Mouse (Mus musculus): ENCODE measurements around the gene Osbpl10.
A peak's percentile ranks its signal among the peaks of the same experiment; 100 is the strongest.

Gene Osbpl10

GRCm38 (mm10) chr9:115097340-115097739, 119.0 kb downstream of the Osbpl10 start:
- DNase-seq = no peak

GRCm38 (mm10) chr9:115100181-115100915, 122.0 kb downstream of the Osbpl10 start:
- no peak for DNase-seq

DNA sequence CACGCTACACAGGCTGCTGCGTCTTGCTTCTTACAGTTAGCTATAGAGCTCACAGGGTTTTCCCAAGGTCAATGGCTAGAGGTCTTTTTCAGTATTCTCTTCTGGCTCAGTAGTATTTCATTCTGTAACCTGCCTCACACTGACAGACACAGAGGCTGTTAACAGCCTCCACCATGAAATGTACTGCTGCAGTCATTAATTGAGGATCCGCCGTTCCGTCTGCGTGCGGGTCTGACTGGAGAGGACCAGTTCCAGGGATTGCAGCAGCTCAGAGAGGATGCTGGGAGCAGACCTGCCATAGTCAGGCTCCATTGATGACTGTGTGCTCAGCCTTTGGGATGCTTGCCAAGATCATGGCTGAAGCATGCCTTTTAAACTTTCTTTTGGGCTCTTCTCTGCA, 129.1 kb downstream of the Osbpl10 start:
- no peak for DNase-seq

- DNase-seq = no peak
Measured at GRCm38 (mm10) chr9:115110655-115111054, 132.3 kb downstream of the Osbpl10 start.

DNA sequence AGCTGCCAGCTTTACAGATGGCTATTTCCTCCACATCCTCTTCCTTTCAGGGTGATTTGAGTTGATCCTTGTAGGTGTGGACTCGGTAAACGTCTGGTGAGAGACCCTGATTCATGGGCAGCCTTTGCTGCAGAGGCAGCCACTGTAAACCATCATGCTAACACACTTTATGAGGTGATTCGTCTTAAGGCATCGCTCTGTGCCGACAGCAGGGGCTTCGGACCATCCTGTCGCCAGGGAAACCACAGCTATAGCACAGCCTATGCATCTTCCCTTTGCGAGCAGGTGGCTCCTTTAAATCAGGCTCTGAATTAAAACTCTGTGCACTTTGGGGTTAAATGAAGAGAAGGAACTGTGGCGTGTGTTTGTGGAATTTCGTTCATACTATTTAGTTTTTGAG, 138.9 kb downstream of the Osbpl10 start:
- no peak for DNase-seq

GRCm38 (mm10) chr9:115120276-115120675, 141.9 kb downstream of the Osbpl10 start:
- no peak for DNase-seq

DNA sequence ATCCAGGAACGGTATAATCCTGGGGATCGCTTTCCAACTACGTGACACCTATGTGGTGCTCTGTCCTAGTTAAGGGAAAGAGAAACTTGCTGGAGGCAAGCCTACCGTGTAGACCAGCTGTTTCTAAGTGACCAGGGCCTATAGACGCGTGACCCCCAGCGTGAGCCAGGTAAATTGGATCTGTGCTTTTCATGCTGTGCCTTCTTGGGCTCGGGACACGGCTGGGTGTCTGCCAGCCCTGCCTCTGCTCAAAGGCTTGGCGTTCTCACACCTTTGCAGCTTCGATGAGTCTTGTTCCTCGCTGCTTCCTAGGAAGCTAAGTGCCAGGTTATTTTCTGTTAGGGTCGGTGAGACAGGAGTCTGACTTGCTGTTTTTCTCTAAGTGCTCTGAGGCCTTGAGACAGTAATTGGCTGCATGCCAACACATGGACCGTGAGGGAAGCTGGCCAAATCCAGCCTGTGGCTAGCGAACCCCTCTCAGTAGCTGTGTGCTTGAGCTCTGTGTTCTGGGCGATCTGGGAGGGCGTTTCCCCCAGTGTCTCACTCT, 142.4 kb downstream of the Osbpl10 start:
- DNase-seq = peak; percentile 7

DNA sequence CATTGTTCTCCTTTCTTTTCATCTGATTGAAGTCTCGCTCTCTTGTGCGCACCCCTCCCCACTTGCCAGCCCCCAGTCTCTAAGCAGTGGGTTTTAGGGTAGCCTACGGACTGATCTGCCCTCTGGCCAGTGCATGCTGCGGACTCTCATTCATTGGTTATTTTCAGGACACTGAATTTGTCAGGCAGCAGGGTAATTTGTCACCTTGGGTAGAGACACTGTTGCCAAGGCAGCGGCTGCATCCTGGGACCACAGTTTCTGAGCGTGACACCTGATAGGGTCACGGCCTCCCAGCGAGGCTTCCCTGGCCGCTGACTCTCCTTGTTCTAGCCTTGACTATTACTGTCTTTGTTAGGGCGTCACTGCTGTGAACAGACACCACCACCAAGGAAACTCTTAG, 149.0 kb downstream of the Osbpl10 start:
- no peak for DNase-seq

GRCm38 (mm10) chr9:115133926-115134325, 155.6 kb downstream of the Osbpl10 start:
- no peak for DNase-seq

DNA sequence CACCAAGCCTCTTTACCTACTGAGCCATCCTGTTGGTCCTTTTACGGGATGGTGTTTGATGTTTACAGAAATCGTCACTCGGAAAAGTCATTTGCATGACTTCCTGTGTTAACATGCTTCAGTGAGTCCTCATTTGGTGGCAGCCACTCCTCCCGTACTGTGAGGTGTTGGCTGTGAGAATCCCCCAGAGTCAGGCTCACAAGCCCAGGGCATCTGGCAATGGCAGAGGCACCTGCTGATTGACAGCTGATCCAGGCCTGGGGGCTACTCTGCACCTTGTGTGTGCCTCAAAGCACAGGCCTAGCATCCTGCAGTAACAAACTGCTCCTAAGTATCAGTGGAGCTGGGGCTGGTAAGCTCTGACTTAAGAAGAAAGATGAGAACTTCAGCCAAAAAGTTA, 156.4 kb downstream of the Osbpl10 start:
- no peak for DNase-seq

DNA sequence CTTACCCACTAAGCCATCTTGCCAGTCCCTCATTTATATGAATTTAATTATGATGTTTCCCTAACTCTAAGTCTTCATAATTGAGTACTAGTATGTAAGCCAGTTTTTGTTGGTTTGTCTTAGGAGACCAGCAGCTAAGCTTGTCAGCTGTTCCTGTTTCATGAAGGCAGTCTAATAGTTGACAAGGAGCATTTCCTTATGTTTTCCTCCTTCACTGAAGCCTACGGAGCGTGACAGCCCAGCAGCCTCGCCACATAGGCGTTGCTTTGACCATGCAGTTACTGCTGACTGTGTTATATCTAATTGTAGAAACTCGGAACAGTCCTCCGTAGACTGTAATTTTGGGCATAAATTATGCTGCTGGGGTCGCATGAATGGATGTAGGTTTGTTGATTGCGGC, 157.0 kb downstream of the Osbpl10 start:
- DNase-seq = no peak

GRCm38 (mm10) chr9:115137858-115138257, 159.5 kb downstream of the Osbpl10 start:
- no peak for DNase-seq

- no peak for DNase-seq
Measured at GRCm38 (mm10) chr9:115139597-115140332, 161.4 kb downstream of the Osbpl10 start.

GRCm38 (mm10) chr9:115147141-115147540, 168.8 kb downstream of the Osbpl10 start:
- no peak for DNase-seq

DNA sequence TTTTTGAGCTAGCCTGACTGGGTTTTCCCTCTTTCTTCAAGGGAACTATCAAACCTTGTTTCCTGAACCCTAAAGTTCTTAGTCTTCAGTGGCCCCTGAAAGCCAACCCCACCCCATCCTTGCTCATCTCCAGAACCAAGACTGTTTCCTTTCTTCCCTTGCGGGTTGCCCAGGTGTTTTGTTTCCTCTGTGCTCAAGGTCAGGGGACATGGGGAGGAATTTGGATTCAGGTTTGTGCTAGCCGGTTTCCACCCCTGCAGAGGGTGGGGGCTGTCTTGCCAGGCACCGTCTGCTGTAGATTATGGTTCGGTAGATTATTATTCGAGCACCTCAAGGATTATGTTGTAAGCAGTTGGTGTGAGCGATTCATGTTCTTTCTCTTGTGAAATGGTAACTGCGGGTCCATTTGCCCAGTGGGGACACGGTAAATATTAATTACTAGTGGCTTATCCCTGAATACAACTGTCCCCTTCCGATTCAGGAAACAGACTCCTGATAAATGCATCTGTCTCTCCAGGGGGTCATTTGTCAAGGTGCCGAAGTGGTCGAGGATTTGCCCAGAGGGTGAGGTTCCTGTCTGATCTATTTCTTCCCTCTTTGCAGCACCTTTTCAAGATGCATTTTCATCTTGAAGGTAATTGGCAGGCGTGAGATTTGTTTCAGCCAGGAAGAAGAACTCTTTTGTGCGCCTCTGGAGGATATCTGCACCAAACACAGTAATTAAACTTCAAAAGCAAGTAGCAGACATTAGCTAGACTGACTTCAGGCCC, 169.4 kb downstream of the Osbpl10 start:
- DNase-seq = no peak

DNA sequence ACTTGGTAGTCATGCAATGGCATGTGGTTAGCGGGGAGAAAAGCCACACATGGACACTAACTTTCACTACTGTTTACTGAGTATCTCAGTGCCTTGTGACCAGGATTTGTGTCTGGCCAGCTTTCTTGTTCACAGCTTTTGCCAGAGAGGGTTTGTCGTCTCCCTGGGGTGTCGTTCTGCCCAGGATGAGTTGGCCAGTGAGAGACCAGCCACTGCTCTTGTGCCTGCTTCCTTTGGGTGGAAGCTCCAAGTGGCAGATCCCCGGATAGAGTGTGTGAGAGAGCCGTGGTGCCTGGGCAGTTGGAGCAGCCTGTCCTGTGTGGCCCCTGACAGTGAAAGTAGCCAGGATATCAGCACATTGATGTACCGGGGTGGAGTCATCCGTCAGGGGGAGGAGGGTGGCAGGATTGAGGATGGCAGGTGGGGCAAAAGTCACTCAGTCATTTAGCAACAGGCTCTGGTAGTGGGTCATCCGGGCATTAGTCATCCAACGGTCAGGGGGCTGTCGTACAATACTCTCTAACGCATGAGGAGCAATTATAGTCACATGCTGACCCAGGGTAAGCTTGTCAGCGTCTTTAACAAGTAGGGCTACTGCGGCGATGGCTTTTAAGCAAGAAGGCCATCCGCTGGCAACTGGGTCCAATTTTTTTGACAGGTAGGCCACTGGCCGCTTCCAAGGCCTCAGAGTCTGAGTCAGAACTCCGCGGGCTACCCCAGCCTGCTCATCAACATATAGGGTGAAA, 170.8 kb downstream of the Osbpl10 start:
- DNase-seq = no peak

- DNase-seq = no peak
Measured at GRCm38 (mm10) chr9:115161591-115161990, 183.2 kb downstream of the Osbpl10 start.

GRCm38 (mm10) chr9:115163031-115163430, 184.7 kb downstream of the Osbpl10 start:
- DNase-seq = no peak

DNA sequence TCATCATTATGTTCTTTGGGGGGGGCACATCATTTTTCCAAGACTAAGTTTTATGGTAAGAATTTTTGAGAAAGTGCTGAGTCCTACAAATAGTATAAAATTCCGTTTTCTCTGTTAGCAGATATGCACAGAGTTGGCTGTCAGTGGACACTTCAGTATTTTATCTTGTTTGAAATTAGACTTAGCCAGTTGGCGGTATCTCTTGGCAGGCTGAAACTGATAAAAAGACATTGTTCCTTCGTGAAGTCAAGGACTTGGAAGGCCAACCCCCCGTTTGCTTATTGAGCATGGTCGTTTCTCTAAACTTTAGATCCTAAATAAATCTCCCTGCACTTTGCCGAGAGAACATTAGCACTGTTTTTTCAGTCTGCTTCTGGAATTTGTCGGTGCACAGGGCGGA, 185.3 kb downstream of the Osbpl10 start:
- DNase-seq = no peak

DNA sequence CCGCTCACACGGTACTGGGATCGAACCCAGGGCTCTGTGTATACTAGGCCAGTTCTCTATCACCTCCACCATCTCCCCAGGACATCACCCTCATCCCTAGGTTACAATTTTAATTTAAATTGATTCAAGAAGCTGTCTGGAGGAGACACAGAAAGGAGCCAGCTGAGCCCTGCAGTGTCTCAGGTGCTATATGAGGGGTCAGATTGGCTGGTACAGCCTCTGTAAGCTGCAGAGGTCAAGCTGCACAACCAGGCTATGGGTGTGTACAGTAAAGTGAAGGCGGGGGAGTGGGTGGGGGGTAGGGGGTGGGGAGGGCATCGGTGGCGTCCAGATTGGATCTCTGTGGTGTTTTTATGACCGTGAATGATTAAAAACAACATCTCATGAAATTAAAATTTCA, 186.0 kb downstream of the Osbpl10 start:
- no peak for DNase-seq

DNA sequence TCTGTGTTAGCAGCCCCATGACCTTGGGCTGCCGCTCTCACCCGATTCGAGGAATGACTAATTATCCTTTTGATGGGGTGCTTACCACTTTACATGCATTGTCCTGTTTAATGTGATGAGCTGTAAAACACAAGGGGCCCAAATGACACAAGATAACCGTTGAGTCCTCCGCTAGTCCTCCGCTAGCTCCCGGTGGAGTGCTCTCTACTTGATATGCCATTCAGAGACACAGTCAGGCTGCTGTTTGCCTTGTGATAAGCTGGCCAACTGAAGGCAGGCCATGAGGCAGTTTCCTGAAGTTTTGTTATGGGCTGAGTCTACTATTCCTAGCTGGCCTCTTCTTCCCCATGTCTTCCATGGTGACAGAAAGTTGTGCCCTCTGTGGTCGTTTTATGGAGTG, 187.6 kb downstream of the Osbpl10 start:
- no peak for DNase-seq

DNA sequence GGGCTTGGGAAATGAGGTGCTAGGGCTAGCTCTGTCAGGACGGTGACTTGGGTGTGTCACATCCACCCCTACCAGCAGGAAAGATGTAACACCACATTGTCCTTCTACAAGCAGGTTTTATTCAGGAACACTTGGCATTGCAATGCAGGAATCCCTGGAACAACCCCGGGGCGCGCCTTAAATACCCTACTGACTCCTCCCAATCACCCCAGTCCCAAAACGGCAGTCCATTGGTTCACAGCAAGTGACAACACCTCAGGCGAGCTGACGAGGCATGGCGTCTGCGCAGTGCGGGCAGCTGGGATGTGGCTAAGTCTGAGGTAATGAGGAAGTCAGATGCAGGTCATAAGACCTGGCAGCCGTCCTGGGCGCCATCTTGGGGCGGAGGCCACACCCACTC, 191.2 kb downstream of the Osbpl10 start:
- DNase-seq = no peak

DNA sequence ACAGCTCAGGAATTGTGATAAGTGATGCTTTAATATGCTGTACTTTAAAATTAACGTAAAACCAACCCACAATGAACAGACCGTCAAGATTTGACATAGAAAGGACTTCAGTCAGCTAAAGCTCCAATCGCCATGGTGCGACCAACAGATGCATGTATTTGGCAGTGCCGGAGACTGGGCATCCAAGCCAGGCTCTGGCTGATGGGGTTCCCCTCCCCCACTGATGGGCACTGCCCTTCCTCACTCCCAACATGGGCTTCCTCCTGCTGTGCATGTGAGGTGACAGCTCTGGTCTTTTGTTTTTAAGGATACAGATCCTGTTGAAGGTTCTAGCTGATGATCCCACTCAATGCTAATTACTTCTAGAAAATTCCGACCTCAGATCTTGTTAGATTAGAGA, 193.7 kb downstream of the Osbpl10 start:
- no peak for DNase-seq

Measured in cerebellum, adult 8-10 months (tissue).